Mouse (Mus musculus) right cerebral cortex, adult 2 months (tissue): ENCODE measurements at regions not wholly inside any gene's neighbourhood (a gene's known extent, or its start where the extent isn't known, plus 50 kb on each side); places are given as distances from the start of the nearest gene placed in this dataset.
A peak's percentile ranks its signal among the peaks of the same experiment; 100 is the strongest.

Source experiments
- DNase-seq, 2 experiments: peaks; one replicate each; pipeline ENCODE4 v3.0.0; 2021 to 2022; ENCODE audit warnings: low spot score in 2 of 2

GRCm38 (mm10) chr7:73637101-73637809 is 95.6 kb upstream of the Chd2 start:
- no peak for DNase-seq

GRCm38 (mm10) chr7:73635422-73635821 is 93.8 kb upstream of the Chd2 start:
- DNase-seq: no peak

- DNase-seq: no peak
Measured at GRCm38 (mm10) chr7:73630790-73631189, 89.2 kb upstream of the Chd2 start.

- no peak for DNase-seq
Measured at GRCm38 (mm10) chr7:73629182-73629581, 87.6 kb upstream of the Chd2 start.

- peak; percentile 72 to 75 for DNase-seq
Measured at GRCm38 (mm10) chr7:73628071-73628470, 86.4 kb upstream of the Chd2 start.

- DNase-seq: no peak
Measured at GRCm38 (mm10) chr7:73626291-73626690, 84.7 kb upstream of the Chd2 start.

GRCm38 (mm10) chr7:73625651-73626050 is 84.0 kb upstream of the Chd2 start:
- no peak for DNase-seq

GRCm38 (mm10) chr7:73624992-73625391 is 83.4 kb upstream of the Chd2 start:
- DNase-seq: no peak

GRCm38 (mm10) chr7:73624093-73624600 is 82.5 kb upstream of the Chd2 start:
- DNase-seq: no peak

GRCm38 (mm10) chr7:73622468-73622867 is 80.8 kb upstream of the Chd2 start:
- DNase-seq: no peak

- DNase-seq: no peak
Measured at GRCm38 (mm10) chr7:73620341-73620740, 78.7 kb upstream of the Chd2 start.

GRCm38 (mm10) chr7:73618758-73619416 is 77.3 kb upstream of the Chd2 start:
- DNase-seq: no peak

GRCm38 (mm10) chr7:73617910-73618757 is 76.5 kb upstream of the Chd2 start:
- peak; percentile 97 to 99 for DNase-seq

- DNase-seq: peak; percentile 45 to 60
Measured at GRCm38 (mm10) chr7:73616971-73617906, 75.6 kb upstream of the Chd2 start.

GRCm38 (mm10) chr7:73616015-73616414 is 74.4 kb upstream of the Chd2 start:
- no peak for DNase-seq

GRCm38 (mm10) chr7:73614840-73615555 is 73.4 kb upstream of the Chd2 start:
- no peak for DNase-seq

- DNase-seq: no peak
Measured at GRCm38 (mm10) chr7:73614341-73614740, 72.7 kb upstream of the Chd2 start.

- DNase-seq: no peak
Measured at GRCm38 (mm10) chr7:73612752-73613092, 71.1 kb upstream of the Chd2 start.

- no peak for DNase-seq
Measured at GRCm38 (mm10) chr7:73611866-73612751, 70.5 kb upstream of the Chd2 start.
